Mouse (Mus musculus) mammary gland, adult 2 months (tissue): ENCODE measurements around the gene D630039A03Rik. TPM values are rescaled to one million over a fixed set of nuclear protein-coding genes. Genes with fewer than 3 reads are reported as not detected.

ENCODE experiments used
- polyA plus RNA-seq: library from polyadenylated mRNA; depleted of rRNA; stranded (reverse); fragments of >200 nt; gene quantifications from 2 replicates; pipeline ENCODE4 v1.2.3, GENCODE M21; 2012; ENCODE audit warnings: low replicate concordance; rRNA removed

The D630039A03Rik gene
- polyA plus RNA-seq = 0.72 and 1.9 TPM in 2 replicates

DNA sequence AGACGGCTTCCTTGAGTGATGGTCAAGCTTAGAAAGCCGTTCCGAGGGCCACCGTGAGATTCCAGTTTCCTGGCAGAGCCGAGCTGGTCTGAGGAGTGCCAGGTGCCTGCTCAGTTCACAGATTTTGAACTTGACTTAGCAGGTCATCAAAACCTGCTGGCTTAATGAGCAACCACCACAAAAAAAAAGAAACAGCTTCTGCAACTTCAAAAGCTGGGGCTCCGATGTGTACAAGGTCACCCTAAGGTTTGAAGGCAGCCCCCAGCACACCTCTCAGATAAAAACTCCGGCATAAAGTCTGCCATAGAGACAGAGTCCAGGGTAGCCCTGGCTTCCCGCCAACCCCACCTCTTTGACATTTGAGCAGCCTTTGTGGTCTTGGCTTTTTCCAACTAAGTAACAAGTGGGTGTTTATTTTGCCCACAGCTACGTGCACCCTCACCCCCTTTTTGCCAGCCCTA is at the start of gene D630039A03Rik:
Gene D630039A03Rik, minus strand, starts transcription at position 97 of the 461 bp plus-strand sequence.

DNA sequence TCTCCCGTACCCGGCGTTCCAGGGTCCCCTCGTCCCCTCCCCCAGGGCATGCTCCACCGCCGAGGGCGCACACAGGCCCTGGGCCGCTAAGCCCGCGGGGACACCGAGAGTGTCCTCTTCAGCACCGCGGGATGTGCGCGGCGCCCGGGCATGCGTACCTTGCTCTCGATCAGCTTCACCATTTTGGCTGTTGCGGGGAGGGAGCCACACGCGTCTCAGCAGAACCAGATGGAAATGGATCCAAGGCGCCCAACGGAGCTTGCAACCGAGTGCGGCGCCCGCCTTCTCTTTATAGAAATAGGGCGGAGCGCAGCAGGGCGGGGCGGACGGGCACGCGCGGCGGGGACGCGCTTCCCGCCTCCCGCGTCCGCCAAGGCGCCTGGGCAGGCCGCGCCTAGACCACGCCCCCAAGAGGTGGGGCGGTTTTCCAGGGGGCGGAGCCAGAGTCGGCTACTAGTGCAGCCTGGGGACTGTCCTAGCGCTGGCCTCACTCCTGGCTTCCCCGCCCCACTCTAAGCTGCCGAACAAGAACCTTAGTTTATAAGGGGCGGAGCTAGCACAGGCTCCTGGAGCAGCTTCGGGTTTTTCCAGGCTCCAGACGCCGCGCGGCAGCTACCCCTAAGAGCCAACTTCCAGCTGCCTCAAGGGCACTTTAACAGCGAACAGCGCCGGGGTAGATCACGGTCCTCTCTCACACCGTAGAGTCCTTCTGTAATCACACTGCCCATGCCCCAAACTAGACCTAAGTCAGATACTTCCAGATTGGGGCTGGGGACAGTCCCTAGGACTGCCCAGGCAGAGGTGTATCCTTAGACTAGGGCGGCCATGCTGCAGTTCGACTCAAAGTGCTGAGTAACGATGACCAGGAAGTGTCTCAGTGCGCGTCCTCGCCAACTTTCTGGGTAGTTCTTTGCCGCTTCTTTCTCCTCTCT is 40.2 kb upstream of the D630039A03Rik start, which contains the start of gene Txn1:
Gene Txn1, minus strand, starts transcription at position 383 of the 932 bp plus-strand sequence.

Other genes with a start within 250 kb of the D630039A03Rik start
- gene Akap2, start 198.6 kb downstream of the D630039A03Rik start, polyA plus RNA-seq = 62.3 and 62.8 TPM in 2 replicates
- gene Txn1, start 40.1 kb upstream of the D630039A03Rik start, polyA plus RNA-seq = 64.8 and 77.1 TPM in 2 replicates
- not detected in 2 replicates for gene Txndc8, start 92.8 kb upstream of the D630039A03Rik start, polyA plus RNA-seq